Mouse (Mus musculus) liver, embryonic 14.5 days (tissue): Measurements from ENCODE around the gene Cela1.

Experiments
- CTCF ChIP-seq: IDR thresholded peaks from 2 replicates; pipeline ENCODE4 v1.5.1; 2016; ENCODE audit warnings: antibody characterized with exemption, low read depth, control low read depth
- EP300 ChIP-seq: IDR thresholded peaks from 2 replicates; pipeline ENCODE4 v1.6.1; 2016; ENCODE audit warnings: antibody characterized with exemption, low read depth

- no peak for TF ChIP-seq CTCF
- TF ChIP-seq EP300 = no peak
Measured at GRCm38 (mm10) chr15:100630126-100630525, 57.6 kb downstream of the Cela1 start.
